Mouse (Mus musculus) cerebellum, adult 2 months (tissue): ENCODE results near the gene Abracl.

Source experiments
- CTCF ChIP-seq: fragments of 200-500 bp; IDR thresholded peaks from 2 replicates; pipeline ENCODE4 v1.5.1; 2011; ENCODE audit warnings: low read depth, mild to moderate bottlenecking, control low read depth, low read length, moderate library complexity, borderline replicate concordance; ENCODE audit not compliant: insufficient read depth
- POLR2A ChIP-seq: fragments of 200-500 bp; IDR thresholded peaks from 2 replicates; pipeline ENCODE4 v1.6.1; 2011; ENCODE audit warnings: low read length, control low read depth, borderline replicate concordance; ENCODE audit not compliant: insufficient read depth

- TF ChIP-seq CTCF (no peak), POLR2A (no peak)
Measured at GRCm38 (mm10) chr10:18021576-18022311, 1.3 kb downstream of the Abracl start.
